Mouse (Mus musculus) midbrain, embryonic 12.5 days (tissue): ENCODE results near the gene Emilin2. TPM values are rescaled to one million over a fixed set of nuclear protein-coding genes. Genes with fewer than 3 reads are reported as not detected.
"Not testable (repeated sequence)": the region's sequence is repeated elsewhere in the genome, so short reads cannot be mapped to it uniquely, and the experiment has no call there.

Experiments
- ATAC-seq: fragments of 200-750 bp; cut with Nextera tagmentation; 2 replicates; pipeline ENCODE4 v1.8.0; 2017; ENCODE audit warnings: low read depth, moderate TSS enrichment, moderate library complexity; ENCODE audit not compliant: low FRiP score
- H3K27ac ChIP-seq: fragments of 300-500 bp; sonication (generic); replicated peaks from 2 replicates; pipeline ENCODE4 v1.5.1; 2016; ENCODE audit warnings: mild to moderate bottlenecking
- H3K27me3 ChIP-seq: fragments of 300-500 bp; sonication (generic); 2 replicates; pipeline ENCODE4 v1.6.1; 2016; ENCODE audit warnings: mild to moderate bottlenecking
- H3K36me3 ChIP-seq: fragments of 300-500 bp; sonication (generic); 2 replicates; pipeline ENCODE4 v1.6.1; 2016
- H3K4me1 ChIP-seq: fragments of 300-500 bp; sonication (generic); 2 replicates; pipeline ENCODE4 v1.6.1; 2016
- H3K4me2 ChIP-seq: fragments of 300-500 bp; sonication (generic); replicated peaks from 2 replicates; pipeline ENCODE4 v1.6.1; 2016; ENCODE audit warnings: mild to moderate bottlenecking, moderate library complexity
- H3K4me3 ChIP-seq: fragments of 300-500 bp; sonication (generic); 2 replicates; pipeline ENCODE4 v1.5.1; 2016; ENCODE audit warnings: mild to moderate bottlenecking
- H3K9ac ChIP-seq: fragments of 300-500 bp; sonication (generic); replicated peaks from 2 replicates; pipeline ENCODE4 v1.6.1; 2016; ENCODE audit warnings: mild to moderate bottlenecking, moderate library complexity
- H3K9me3 ChIP-seq: fragments of 300-500 bp; sonication (generic); 2 replicates; pipeline ENCODE4 v1.6.1; 2016; ENCODE audit warnings: mild to moderate bottlenecking
- WGBS: fragments of 180-500 bp; shearing (Covaris S2); methylation state at CpG from one replicate; pipeline ENCODE4 v1.1.7; 2016; 5-methylcytosine and 5-hydroxymethylcytosine counted together
- polyA plus RNA-seq: library from polyadenylated mRNA; unstranded; fragments of >200 nt; fragmentation: Nextera tagmentation; extraction: Ambion mirVana; gene quantifications from 2 replicates; pipeline ENCODE4 v1.2.1, GENCODE M21; 2016

The Emilin2 gene
- 9.9 and 10.2 TPM in 2 replicates for polyA plus RNA-seq

- Histone ChIP-seq H3K4me3 (peak within 1 kb of the TSS; percentile 66), H3K4me2 (peak within 1 kb of the TSS; percentile 100), H3K4me1 (peaks cover 17% of the 10 kb centered on the region), H3K27me3 (peaks cover 38% of the 10 kb centered on the region), H3K27ac (no peak within 1 kb of the TSS), H3K9me3 (no peaks in the 10 kb centered on the region), H3K9ac (peak within 1 kb of the TSS; percentile 74), H3K36me3 (no peaks in the 10 kb centered on the region)
- 9% methylated on average over 20 of the region's 20 CpGs for WGBS
- no peak; the same call in 1 of the 2 replicates for ATAC-seq
These were observed at the start of gene Emilin2 for GRCm38 (mm10) chr17:71311340-71312171. Emilin2 (minus strand) TSS chr17:71311978.

- Histone ChIP-seq H3K9ac (no peak overlapping the region), H3K4me1 (no peaks in the 10 kb centered on the region), H3K27ac (no peak overlapping the region), H3K9me3 (no peaks in the 10 kb centered on the region), H3K4me2 (no peak overlapping the region), H3K36me3 (peaks cover 53% of the 10 kb centered on the region), H3K4me3 (no peak overlapping the region), H3K27me3 (no peaks in the 10 kb centered on the region)
- WGBS: 87% methylated on average over 3 of the region's 3 CpGs
- no peak for ATAC-seq
These were observed 43.7 kb upstream of the Emilin2 start for GRCm38 (mm10) chr17:71355526-71355925.

- Histone ChIP-seq H3K9me3 (no peaks in the 10 kb centered on the region), H3K9ac (no peak overlapping the region), H3K4me3 (no peak overlapping the region), H3K36me3 (peaks cover 53% of the 10 kb centered on the region), H3K4me1 (no peaks in the 10 kb centered on the region), H3K27me3 (no peaks in the 10 kb centered on the region), H3K27ac (no peak overlapping the region), H3K4me2 (no peak overlapping the region)
- 96% methylated on average over 11 of the region's 11 CpGs for WGBS
- no peak for ATAC-seq
These were observed 42.4 kb upstream of the Emilin2 start for GRCm38 (mm10) chr17:71354205-71354604.

- WGBS: 84% methylated on average over 3 of the region's 3 CpGs
- H3K36me3 ChIP-seq: peaks cover 77% of the 10 kb centered on the region
- H3K9me3 ChIP-seq: no peaks in the 10 kb centered on the region
- H3K4me1 ChIP-seq: no peaks in the 10 kb centered on the region
- H3K27me3 ChIP-seq: no peaks in the 10 kb centered on the region
- no peak overlapping the region for H3K27ac ChIP-seq
- ATAC-seq: no peak
- H3K4me2 ChIP-seq: no peak overlapping the region
- no peak overlapping the region for H3K9ac ChIP-seq
- no peak overlapping the region for H3K4me3 ChIP-seq
These were observed 36.4 kb upstream of the Emilin2 start for GRCm38 (mm10) chr17:71348188-71348587.

- 85% methylated on average over 3 of the region's 3 CpGs for WGBS
- Histone ChIP-seq H3K4me3 (no peak overlapping the region), H3K9me3 (no peaks in the 10 kb centered on the region), H3K9ac (no peak overlapping the region), H3K27ac (no peak overlapping the region), H3K27me3 (no peaks in the 10 kb centered on the region), H3K4me1 (no peaks in the 10 kb centered on the region), H3K4me2 (no peak overlapping the region), H3K36me3 (peaks cover 34% of the 10 kb centered on the region)
- ATAC-seq: no peak
These were observed 30.2 kb upstream of the Emilin2 start for GRCm38 (mm10) chr17:71342006-71342405.

GRCm38 (mm10) chr17:71338627-71339026 is 26.8 kb upstream of the Emilin2 start:
- Histone ChIP-seq H3K27ac (no peak overlapping the region), H3K4me1 (no peaks in the 10 kb centered on the region), H3K9ac (no peak overlapping the region), H3K9me3 (no peaks in the 10 kb centered on the region), H3K36me3 (peaks cover 9% of the 10 kb centered on the region; the same call in 1 of the 2 replicates), H3K4me2 (no peak overlapping the region), H3K4me3 (no peak overlapping the region), H3K27me3 (no peaks in the 10 kb centered on the region)
- no peak for ATAC-seq
- WGBS: 95% methylated on average over 6 of the region's 6 CpGs

- H3K36me3 ChIP-seq: 0 out of 2 replicates have a peak, but pooled peaks cover 5% of the 10 kb centered on the region
These were observed 25.8 kb upstream of the Emilin2 start for GRCm38 (mm10) chr17:71337546-71337945.

GRCm38 (mm10) chr17:71336421-71336820 is 24.6 kb upstream of the Emilin2 start:
- no peak overlapping the region for H3K9ac ChIP-seq
- H3K4me1 ChIP-seq: no peaks in the 10 kb centered on the region
- ATAC-seq: no peak
- H3K4me2 ChIP-seq: no peak overlapping the region
- no peaks in the 10 kb centered on the region for H3K27me3 ChIP-seq
- H3K27ac ChIP-seq: no peak overlapping the region
- 0 out of 2 replicates have a peak, but pooled peaks cover 5% of the 10 kb centered on the region for H3K36me3 ChIP-seq
- WGBS: 90% methylated on average over 8 of the region's 8 CpGs
- no peaks in the 10 kb centered on the region for H3K9me3 ChIP-seq
- H3K4me3 ChIP-seq: no peak overlapping the region

More at GRCm38 (mm10) chr17:71337546-71337945, 25.8 kb upstream of the Emilin2 start:
- no peaks in the 10 kb centered on the region for H3K9me3 ChIP-seq
- H3K4me1 ChIP-seq: no peaks in the 10 kb centered on the region
- WGBS: 90% methylated on average over 9 of the region's 9 CpGs
- no peak overlapping the region for H3K9ac ChIP-seq
- no peak overlapping the region for H3K27ac ChIP-seq
- no peaks in the 10 kb centered on the region for H3K27me3 ChIP-seq
- ATAC-seq: no peak
- no peak overlapping the region for H3K4me2 ChIP-seq
- no peak overlapping the region for H3K4me3 ChIP-seq

GRCm38 (mm10) chr17:71332298-71332697 is 20.5 kb upstream of the Emilin2 start:
- Histone ChIP-seq H3K4me3 (no peak overlapping the region), H3K9ac (no peak overlapping the region), H3K4me2 (no peak overlapping the region), H3K27me3 (no peaks in the 10 kb centered on the region), H3K4me1 (no peaks in the 10 kb centered on the region), H3K27ac (no peak overlapping the region), H3K36me3 (no peaks in the 10 kb centered on the region), H3K9me3 (no peaks in the 10 kb centered on the region)
- 79% methylated on average over 15 of the region's 15 CpGs for WGBS
- no peak for ATAC-seq

- not testable (repeated sequence) for H3K27ac ChIP-seq, H3K9me3 ChIP-seq, H3K36me3 ChIP-seq, H3K9ac ChIP-seq, H3K4me2 ChIP-seq, H3K4me3 ChIP-seq, ATAC-seq, H3K4me1 ChIP-seq, H3K27me3 ChIP-seq
- WGBS: 90% methylated on average over 8 of the region's 8 CpGs
These were observed 9.0 kb upstream of the Emilin2 start for GRCm38 (mm10) chr17:71320731-71321130.

- Histone ChIP-seq H3K4me1 (no peaks in the 10 kb centered on the region), H3K4me3 (no peak overlapping the region), H3K9ac (no peak overlapping the region), H3K27ac (no peak overlapping the region), H3K4me2 (no peak overlapping the region), H3K9me3 (no peaks in the 10 kb centered on the region), H3K36me3 (no peaks in the 10 kb centered on the region), H3K27me3 (no peaks in the 10 kb centered on the region)
- 95% methylated on average over 3 of the region's 3 CpGs for WGBS
- ATAC-seq: no peak
These were observed 7.6 kb upstream of the Emilin2 start for GRCm38 (mm10) chr17:71319361-71319760.

GRCm38 (mm10) chr17:71317571-71317970 is 5.8 kb upstream of the Emilin2 start:
- Histone ChIP-seq H3K27ac (no peak overlapping the region), H3K36me3 (no peaks in the 10 kb centered on the region), H3K9me3 (no peaks in the 10 kb centered on the region), H3K4me2 (no peak overlapping the region), H3K4me3 (no peak overlapping the region), H3K9ac (no peak overlapping the region), H3K4me1 (no peaks in the 10 kb centered on the region), H3K27me3 (0 out of 2 replicates have a peak, but pooled peaks cover 3% of the 10 kb centered on the region)
- 93% methylated on average over 4 of the region's 4 CpGs for WGBS
- ATAC-seq: no peak
